Mouse (Mus musculus) stomach, postnatal 0 days (tissue): ENCODE measurements around the gene Slc16a2.

Experiments
- CTCF ChIP-seq: IDR thresholded peaks from 2 replicates; pipeline ENCODE4 v1.5.1; 2016; ENCODE audit warnings: antibody characterized with exemption, low read depth, mild to moderate bottlenecking, moderate library complexity
- EP300 ChIP-seq: optimal IDR thresholded peaks from 2 replicates; pipeline ENCODE3; 2016; ENCODE audit warnings: antibody characterized with exemption

DNA sequence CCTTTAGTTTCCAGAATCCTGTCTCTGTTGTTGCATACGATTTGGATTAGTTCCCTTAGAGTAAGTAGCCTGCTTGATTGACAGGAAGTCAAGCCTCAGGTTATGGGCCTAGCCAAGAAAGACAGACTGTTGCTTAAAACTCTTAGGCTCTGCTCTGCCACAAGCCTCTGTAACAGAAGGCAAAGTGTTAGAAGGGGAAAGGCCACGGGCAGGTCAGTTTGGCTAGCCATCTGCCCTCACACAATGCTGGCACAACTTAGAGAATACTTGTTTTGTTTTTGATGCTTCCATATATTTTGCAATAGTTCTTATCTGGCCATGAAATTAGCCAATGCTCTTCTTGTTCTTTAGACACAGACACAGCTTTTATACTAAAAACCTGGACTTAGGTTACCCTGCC is 112.1 kb downstream of the Slc16a2 start:
- TF ChIP-seq CTCF (no peak), EP300 (no peak)
